Mouse (Mus musculus) limb, embryonic 11.5 days (tissue): ENCODE measurements around the gene Shisa4. TPM values are rescaled to one million over a fixed set of nuclear protein-coding genes. Genes with fewer than 3 reads are reported as not detected.
"Not testable (repeated sequence)": the region's sequence is repeated elsewhere in the genome, so short reads cannot be mapped to it uniquely, and the experiment has no call there.

Source experiments
- ATAC-seq: fragments of 200-750 bp; cut with Nextera tagmentation; 2 replicates; pipeline ENCODE4 v1.8.0; 2017; ENCODE audit warnings: low read depth; ENCODE audit not compliant: insufficient number of reproducible peaks, low FRiP score, low TSS enrichment
- DNase-seq: peaks from one replicate; pipeline ENCODE4 v3.0.0-alpha.2; 2015; ENCODE audit warnings: low spot score
- H3K27ac ChIP-seq: fragments of 300-500 bp; sonication (generic); replicated peaks from 2 replicates; pipeline ENCODE4 v1.5.1; 2014; ENCODE audit warnings: low read depth, mild to moderate bottlenecking, low read length
- H3K27me3 ChIP-seq: fragments of 300-500 bp; sonication (generic); 2 replicates; pipeline ENCODE4 v1.6.1; 2014; ENCODE audit warnings: mild to moderate bottlenecking, low read length, mixed read lengths; ENCODE audit not compliant: control insufficient read depth, insufficient read depth
- H3K36me3 ChIP-seq: fragments of 300-500 bp; sonication (generic); 2 replicates; pipeline ENCODE4 v1.6.1; 2014; ENCODE audit warnings: mild to moderate bottlenecking, low read length, moderate library complexity, mixed read lengths; ENCODE audit not compliant: control insufficient read depth, insufficient read depth
- H3K4me1 ChIP-seq: fragments of 300-500 bp; sonication (generic); 2 replicates; pipeline ENCODE4 v1.6.1; 2014; ENCODE audit warnings: low read length, mixed read lengths; ENCODE audit not compliant: control insufficient read depth, insufficient read depth
- H3K4me2 ChIP-seq: fragments of 300-500 bp; sonication (generic); 2 replicates; pipeline ENCODE4 v1.6.1; 2014; ENCODE audit warnings: low read depth, mild to moderate bottlenecking, moderate library complexity; ENCODE audit not compliant: severe bottlenecking
- H3K4me3 ChIP-seq: fragments of 300-500 bp; sonication (generic); 2 replicates; pipeline ENCODE4 v1.5.1; 2014; ENCODE audit warnings: low read depth, low read length
- H3K9ac ChIP-seq: fragments of 300-500 bp; sonication (generic); 2 replicates; pipeline ENCODE4 v1.6.1; 2014; ENCODE audit warnings: mild to moderate bottlenecking, low read length
- H3K9me3 ChIP-seq: fragments of 300-500 bp; sonication (generic); 2 replicates; pipeline ENCODE4 v1.6.1; 2016; ENCODE audit warnings: low read length; ENCODE audit not compliant: control insufficient read depth
- WGBS: fragments of 180-500 bp; shearing (Covaris S2); extraction: QIAGEN DNeasy Blood & Tissue Kit; methylation state at CpG from one replicate; pipeline ENCODE4 v1.1.7; 2014; 5-methylcytosine and 5-hydroxymethylcytosine counted together
- polyA plus RNA-seq: library from polyadenylated mRNA; unstranded; fragments of >200 nt; fragmentation: Nextera tagmentation; extraction: Ambion mirVana; gene quantifications from 2 replicates; pipeline ENCODE4 v1.2.1, GENCODE M21; 2014

Gene Shisa4
- polyA plus RNA-seq, 1 experiment from 2014 or later: 40.3 TPM

DNA sequence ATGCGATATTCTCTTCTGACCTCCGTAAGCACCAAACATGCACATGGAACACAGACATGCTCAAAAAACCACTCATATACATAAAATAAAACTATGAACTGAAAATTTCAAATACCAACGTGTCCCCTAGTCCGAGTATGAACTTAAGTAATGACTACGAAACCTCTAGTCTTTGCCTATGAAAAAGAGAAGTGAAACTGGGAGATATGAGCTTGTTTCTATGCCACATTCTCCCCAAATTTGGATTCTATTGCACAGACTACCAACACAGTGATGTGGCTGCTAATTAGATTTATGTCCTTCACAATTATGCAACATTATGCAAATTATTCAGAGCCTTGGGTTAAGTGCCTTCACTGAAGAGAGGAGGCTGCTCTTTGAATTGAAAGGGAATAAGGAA lies 24.4 kb upstream of the Shisa4 start:
- Histone ChIP-seq H3K27ac (no peak overlapping the region), H3K4me2 (no peak overlapping the region), H3K27me3 (no peaks in the 10 kb centered on the region), H3K4me1 (no peaks in the 10 kb centered on the region), H3K4me3 (no peak overlapping the region), H3K9ac (no peak overlapping the region), H3K36me3 (peaks cover 37% of the 10 kb centered on the region), H3K9me3 (no peaks in the 10 kb centered on the region)
- DNase-seq: no peak
- ATAC-seq: no peak
- WGBS: 96% methylated on average over 5 of the region's 5 CpGs

GRCm38 (mm10) chr1:135385161-135385560 lies 10.1 kb upstream of the Shisa4 start:
- Histone ChIP-seq H3K9ac (no peak overlapping the region), H3K27me3 (no peaks in the 10 kb centered on the region), H3K36me3 (peaks cover 30% of the 10 kb centered on the region), H3K9me3 (no peaks in the 10 kb centered on the region), H3K4me3 (no peak overlapping the region), H3K4me1 (no peaks in the 10 kb centered on the region), H3K4me2 (no peak overlapping the region), H3K27ac (no peak overlapping the region)
- 87% methylated on average over 9 of the region's 9 CpGs for WGBS
- ATAC-seq (no peak), DNase-seq (no peak)

GRCm38 (mm10) chr1:135384171-135384570 lies 9.1 kb upstream of the Shisa4 start:
- Histone ChIP-seq H3K27ac (no peak overlapping the region), H3K36me3 (peaks cover 26% of the 10 kb centered on the region), H3K9ac (no peak overlapping the region), H3K4me2 (no peak overlapping the region), H3K4me1 (no peaks in the 10 kb centered on the region), H3K27me3 (no peaks in the 10 kb centered on the region), H3K4me3 (no peak overlapping the region), H3K9me3 (no peaks in the 10 kb centered on the region)
- ATAC-seq: no peak
- no peak for DNase-seq
- 96% methylated on average over 5 of the region's 5 CpGs for WGBS

DNA sequence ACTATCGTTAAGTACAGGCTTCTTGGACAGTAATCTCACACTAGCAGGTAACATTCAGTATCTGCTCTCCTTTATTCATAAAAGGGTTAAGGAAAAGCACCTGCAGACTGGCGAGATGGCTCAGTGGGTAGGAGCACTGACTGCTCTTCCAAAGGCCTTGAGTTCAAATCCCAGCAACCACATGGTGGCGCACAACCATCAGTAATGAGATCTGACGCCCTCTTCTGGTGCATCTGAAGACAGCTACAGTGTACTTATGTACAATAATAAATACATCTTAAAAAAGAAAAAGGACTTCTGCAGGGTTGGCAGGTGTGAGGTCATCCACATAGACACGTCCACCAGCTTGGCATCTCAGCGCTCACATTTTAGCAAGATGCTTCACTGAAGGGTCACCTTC lies 6.5 kb upstream of the Shisa4 start:
- not testable (repeated sequence) for H3K9me3 ChIP-seq, H3K4me2 ChIP-seq, H3K4me1 ChIP-seq, H3K27ac ChIP-seq, ATAC-seq, H3K4me3 ChIP-seq, H3K27me3 ChIP-seq, H3K9ac ChIP-seq, DNase-seq
- 64% methylated on average over 6 of the region's 6 CpGs for WGBS
- peaks cover 11% of the 10 kb centered on the region; the same call in 1 of the 2 replicates for H3K36me3 ChIP-seq

DNA sequence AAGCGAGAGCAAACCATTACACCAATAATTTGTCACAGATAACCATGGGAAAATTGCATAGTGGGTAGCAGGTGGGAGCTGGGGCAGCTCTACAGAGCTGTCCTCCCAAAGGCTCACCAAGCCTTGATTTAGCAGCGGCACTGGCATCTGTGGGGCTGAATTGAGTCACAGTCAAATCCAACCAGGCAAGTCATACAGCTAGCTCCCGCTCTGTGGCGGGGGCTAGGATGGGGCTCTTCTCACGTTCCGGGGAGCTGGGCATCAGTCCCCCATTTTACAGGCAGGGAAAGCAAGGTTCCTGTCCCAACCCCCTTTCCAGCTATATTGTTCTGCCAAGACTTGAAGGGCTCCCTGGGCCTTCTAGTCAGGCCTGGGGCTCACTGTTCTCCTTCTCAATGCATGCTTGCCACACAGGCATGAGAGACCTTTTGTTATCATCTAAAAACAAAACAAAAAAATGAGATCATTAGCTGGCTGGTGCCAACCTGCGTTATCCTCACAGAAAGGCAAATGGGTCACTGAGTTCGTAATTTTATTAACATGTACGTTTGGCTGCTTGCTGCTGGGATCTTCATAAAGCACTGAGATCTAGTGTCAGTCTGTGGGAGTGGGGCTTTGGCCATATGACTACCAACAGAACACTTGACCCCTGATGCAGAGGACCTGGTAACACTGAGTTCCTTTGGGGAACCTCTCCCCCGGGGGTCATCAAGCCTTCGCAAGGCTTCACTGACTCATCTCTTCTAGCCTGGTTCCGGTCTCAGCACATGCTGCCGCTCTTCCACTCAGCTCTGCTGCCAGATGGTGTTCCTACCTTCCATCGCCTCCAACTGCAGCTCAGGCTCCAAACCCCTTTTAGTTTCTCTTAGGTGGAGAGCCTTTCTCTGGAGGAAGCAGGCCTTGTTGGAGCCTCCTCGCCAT lies 5.3 kb upstream of the Shisa4 start:
- no peak for ATAC-seq

DNA sequence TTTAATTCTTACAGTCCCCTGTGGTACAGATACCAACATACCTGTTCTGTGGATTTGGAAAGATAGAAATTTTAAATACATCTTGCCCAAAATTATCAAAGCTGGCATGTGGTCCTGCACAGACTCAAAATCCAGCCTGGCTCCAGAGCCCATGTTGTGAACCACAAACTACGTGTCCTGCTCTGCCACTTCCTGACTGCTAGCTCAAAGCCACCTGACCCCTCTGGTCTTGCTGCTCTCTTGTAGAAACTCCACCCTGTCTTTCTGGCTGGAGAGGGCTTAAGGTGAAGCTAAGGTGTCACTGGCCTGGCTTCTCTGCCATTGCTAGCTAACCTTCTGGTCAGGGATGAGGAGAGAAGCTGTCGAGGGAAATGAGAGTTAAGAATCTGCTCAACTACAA lies 4.0 kb upstream of the Shisa4 start:
- Histone ChIP-seq H3K9ac (no peak overlapping the region), H3K4me2 (no peak overlapping the region), H3K4me1 (peaks cover 9% of the 10 kb centered on the region), H3K36me3 (peaks cover 6% of the 10 kb centered on the region; the same call in 1 of the 2 replicates), H3K27me3 (no peaks in the 10 kb centered on the region), H3K4me3 (no peak overlapping the region), H3K9me3 (no peaks in the 10 kb centered on the region), H3K27ac (no peak overlapping the region)
- 64% methylated on average over 2 of the region's 2 CpGs for WGBS
- ATAC-seq: no peak
- DNase-seq: no peak

More for the DNA sequence above, 5.3 kb upstream of the Shisa4 start:
- WGBS: 79% methylated on average over 15 of the region's 15 CpGs
- H3K4me1 ChIP-seq: peaks cover 2% of the 10 kb centered on the region; the same call in 1 of the 2 replicates
- H3K9ac ChIP-seq: no peak overlapping the region
- no peaks in the 10 kb centered on the region for H3K9me3 ChIP-seq
- H3K4me2 ChIP-seq: no peak overlapping the region
- H3K27ac ChIP-seq: no peak overlapping the region
- H3K4me3 ChIP-seq: no peak overlapping the region
- H3K36me3 ChIP-seq: peaks cover 10% of the 10 kb centered on the region; the same call in 1 of the 2 replicates
- no peak for DNase-seq
- no peaks in the 10 kb centered on the region for H3K27me3 ChIP-seq

- peaks cover 12% of the 10 kb centered on the region for H3K4me1 ChIP-seq
- ATAC-seq: no peak
- WGBS: 62% methylated on average over 9 of the region's 9 CpGs
These were observed 3.5 kb upstream of the Shisa4 start for GRCm38 (mm10) chr1:135378576-135378975.

GRCm38 (mm10) chr1:135374175-135374867 lies 716 bp downstream of the Shisa4 start:
- peak overlapping the region; percentile 88 for H3K4me2 ChIP-seq
- no peaks in the 10 kb centered on the region for H3K27me3 ChIP-seq
- 2% methylated on average over 19 of the region's 19 CpGs for WGBS
- peak overlapping the region; percentile 89 for H3K9ac ChIP-seq
- H3K36me3 ChIP-seq: no peaks in the 10 kb centered on the region; the same call in 1 of the 2 replicates
- H3K4me1 ChIP-seq: peaks cover 12% of the 10 kb centered on the region
- DNase-seq: peak; percentile 70
- no peak for ATAC-seq
- H3K27ac ChIP-seq: peak overlapping the region; percentile 52; the same call in 1 of the 2 replicates
- H3K9me3 ChIP-seq: no peaks in the 10 kb centered on the region
- H3K4me3 ChIP-seq: peak overlapping the region; percentile 77

More at GRCm38 (mm10) chr1:135378576-135378975, 3.5 kb upstream of the Shisa4 start:
- Histone ChIP-seq H3K27ac (no peak overlapping the region), H3K9me3 (no peaks in the 10 kb centered on the region), H3K36me3 (peaks cover 2% of the 10 kb centered on the region; the same call in 1 of the 2 replicates), H3K4me3 (no peak overlapping the region), H3K4me2 (no peak overlapping the region), H3K9ac (no peak overlapping the region), H3K27me3 (no peaks in the 10 kb centered on the region)
- no peak for DNase-seq
